Mouse (Mus musculus) central nervous system, embryonic 18 days (tissue): ENCODE data around the gene Dnaic1. TPM values are rescaled to one million over a fixed set of nuclear protein-coding genes. Genes with fewer than 3 reads are reported as not detected.

ENCODE experiments used
- polyA plus RNA-seq: library from polyadenylated mRNA; depleted of rRNA; stranded (reverse); fragments of >200 nt; gene quantifications from 2 replicates; pipeline ENCODE4 v1.2.3, GENCODE M21; 2012; rRNA removed

Dnaic1 gene
- polyA plus RNA-seq: 2.5 and 2.7 TPM in 2 replicates

GRCm38 (mm10) chr4:41569411-41569885 is at the start of gene Dnaic1, which contains the start of gene Fam219a:
Gene Dnaic1 (plus strand): TSS chr4:41569775.
Gene Fam219a (minus strand): TSS chr4:41569538.

GRCm38 (mm10) chr4:41639913-41640507 is 70.4 kb downstream of the Dnaic1 start, which contains the start of gene Enho:
Gene Enho (minus strand): TSS chr4:41640324.

Other genes with a start within 250 kb of the Dnaic1 start
- gene Ubap1, start 220.8 kb upstream of the Dnaic1 start, polyA plus RNA-seq: 43.7 and 48.9 TPM in 2 replicates
- 2.0 and 2.1 TPM in 2 replicates for gene Kif24, start 104.9 kb upstream of the Dnaic1 start, polyA plus RNA-seq
- gene Nudt2, start 104.6 kb upstream of the Dnaic1 start, polyA plus RNA-seq: 77.3 and 78.1 TPM in 2 replicates
- 7.1 and 8.6 TPM in 2 replicates for gene AI464131, start 66.7 kb upstream of the Dnaic1 start, polyA plus RNA-seq
- 12.6 and 14.2 TPM in 2 replicates for gene 1110017D15Rik, start 52.4 kb upstream of the Dnaic1 start, polyA plus RNA-seq
- 91.5 and 99.1 TPM in 2 replicates for gene Fam219a, start 237 bp upstream of the Dnaic1 start, polyA plus RNA-seq
- gene Enho, start 70.5 kb downstream of the Dnaic1 start, polyA plus RNA-seq: 115 TPM in 2 replicates
- 30.4 and 39.1 TPM in 2 replicates for gene Cntfr, start 127.3 kb downstream of the Dnaic1 start, polyA plus RNA-seq
- gene Il11ra1, start 130.2 kb downstream of the Dnaic1 start, polyA plus RNA-seq: 19.9 and 28.3 TPM in 2 replicates
- 47.3 and 47.7 TPM in 2 replicates for gene Rpp25l, start 143.8 kb downstream of the Dnaic1 start, polyA plus RNA-seq
- gene Dctn3, start 153.4 kb downstream of the Dnaic1 start, polyA plus RNA-seq: 219 and 222 TPM in 2 replicates
- gene Arid3c, start 161.4 kb downstream of the Dnaic1 start, polyA plus RNA-seq: 0.38 and 0.43 TPM in 2 replicates
- gene Galt, start 185.5 kb downstream of the Dnaic1 start, polyA plus RNA-seq: 101 and 103 TPM in 2 replicates
- gene Sigmar1, start 186.4 kb downstream of the Dnaic1 start, polyA plus RNA-seq: 61.7 and 67.8 TPM in 2 replicates
- gene Ccl27a, start 204.5 kb downstream of the Dnaic1 start, polyA plus RNA-seq: 442 and 448 TPM in 2 replicates